Mouse (Mus musculus): ENCODE data around the gene Dazap2. TPM values are rescaled to one million over a fixed set of nuclear protein-coding genes. Genes with fewer than 3 reads are reported as not detected.
A peak's percentile ranks its signal among the peaks of the same experiment; 100 is the strongest.
"Not testable (repeated sequence)": the region's sequence is repeated elsewhere in the genome, so short reads cannot be mapped to it uniquely, and the experiment has no call there.

Gene Dazap2
- total RNA-seq, 4 experiments from 2014 or later, result 118 to 126 (median 122) TPM

DNA sequence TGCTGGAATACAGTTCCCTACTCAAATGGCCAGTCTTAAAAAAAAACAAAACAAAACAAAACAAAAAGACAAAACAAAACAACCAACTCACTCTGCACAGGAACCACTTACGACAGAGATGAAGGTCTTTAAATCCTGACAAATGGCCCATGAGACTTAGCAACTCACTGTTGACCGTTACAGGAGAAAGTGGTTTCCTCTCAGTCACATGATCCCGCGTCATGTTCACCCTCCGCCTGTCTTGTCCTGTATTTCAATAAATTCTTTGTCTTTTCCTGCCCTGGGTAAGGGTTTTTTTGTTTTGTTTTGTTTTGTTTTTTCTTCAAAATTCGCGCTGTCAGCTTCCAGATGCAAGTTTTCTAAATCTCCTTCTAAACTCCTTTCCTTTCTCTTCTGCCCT lies 3.2 kb upstream of the Dazap2 start:
- DNase-seq (ENCODE audit: low spot score in 2 of 2), result no peak

- no peak for DNase-seq (ENCODE audit: low spot score in 2 of 2)
These were observed 2.7 kb upstream of the Dazap2 start for GRCm38 (mm10) chr15:100612432-100612831.

- peak in 1 of 2 experiments; percentile 65 for DNase-seq (ENCODE audit: low spot score in 2 of 2)
These were observed 1.6 kb upstream of the Dazap2 start for GRCm38 (mm10) chr15:100613584-100613983.

DNA sequence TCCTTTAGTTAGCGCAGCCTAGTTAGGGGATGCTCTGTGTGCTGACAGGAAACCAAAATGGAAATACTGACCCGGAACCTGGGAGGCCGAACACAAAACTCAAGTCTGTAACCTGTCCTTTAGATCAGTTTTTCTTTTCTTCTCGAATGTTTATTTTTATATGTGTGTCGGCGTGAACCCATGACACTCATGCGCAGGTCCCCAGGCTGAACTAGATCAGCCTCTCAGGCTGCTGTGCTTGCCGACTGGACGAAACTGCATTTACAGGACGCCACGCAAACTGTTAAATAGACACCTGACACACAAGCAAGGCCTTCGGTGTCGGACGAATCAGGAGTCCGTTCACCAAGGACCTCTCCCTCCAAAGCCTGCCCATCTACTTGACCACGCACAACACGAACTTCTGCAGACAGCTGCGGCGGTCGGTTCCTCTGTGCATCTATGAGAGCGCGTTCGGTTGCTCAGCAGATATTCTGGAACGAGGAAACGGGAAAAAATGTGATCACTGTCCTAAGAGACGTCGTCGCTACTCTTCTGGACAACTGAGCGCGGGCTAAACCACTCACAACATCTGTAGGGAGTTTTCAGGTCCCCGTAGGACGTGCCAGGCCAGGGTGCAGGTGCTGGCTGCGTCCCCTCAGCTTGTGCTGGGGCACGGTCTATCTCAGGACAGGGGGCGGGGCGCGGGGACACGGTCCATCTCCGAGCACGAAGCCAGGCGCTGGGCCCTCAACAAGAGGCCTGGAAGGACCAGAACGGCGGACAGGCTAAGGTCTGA lies 742 bp upstream of the Dazap2 start:
- no peak for DNase-seq (ENCODE audit: low spot score in 2 of 2)

DNA sequence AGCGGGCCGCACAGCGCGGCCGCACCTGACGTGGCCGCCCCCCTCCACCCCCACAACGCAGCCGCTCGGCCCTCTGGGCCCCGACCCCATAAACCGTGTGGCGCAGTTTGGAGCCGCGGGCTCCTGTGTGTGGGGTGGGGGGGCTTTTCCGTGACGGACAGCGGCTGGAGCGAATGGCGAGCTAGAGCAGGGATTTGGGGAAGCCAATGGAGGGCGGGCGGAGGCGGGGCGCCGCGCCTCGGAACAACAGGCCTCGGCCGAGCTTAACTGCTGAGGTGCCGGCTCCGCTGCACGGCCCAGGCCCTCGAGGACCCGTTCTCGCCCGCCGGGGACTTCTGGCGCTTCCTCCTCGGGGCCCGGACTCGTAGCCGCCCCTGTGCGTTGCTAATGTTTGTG lies 674 bp downstream of the Dazap2 start:
- peak; percentile 72 to 83 for DNase-seq (ENCODE audit: low spot score in 2 of 2)

DNA sequence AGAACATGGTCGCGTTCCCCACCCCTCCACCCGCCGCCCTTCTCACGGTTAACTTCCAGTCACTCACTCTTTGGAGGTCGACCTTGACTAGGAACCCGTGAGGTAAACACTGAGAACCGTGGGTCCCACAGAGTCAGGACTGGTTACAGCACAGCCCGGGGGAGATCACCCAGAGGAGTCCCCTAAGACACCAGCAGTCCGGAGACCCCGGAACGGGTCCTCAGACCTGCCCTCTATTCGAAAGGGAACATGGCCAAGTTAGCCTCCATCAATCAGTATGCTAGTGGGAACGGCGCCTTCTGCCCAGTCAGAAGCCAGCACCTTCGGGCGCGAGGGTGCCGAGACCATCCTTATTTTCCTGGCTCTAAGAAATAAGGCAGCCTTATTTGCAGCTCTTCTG lies 1.1 kb downstream of the Dazap2 start:
- no peak for DNase-seq (ENCODE audit: low spot score in 2 of 2)

- no peak for DNase-seq (ENCODE audit: low spot score in 2 of 2)
These were observed 4.1 kb downstream of the Dazap2 start for GRCm38 (mm10) chr15:100619200-100619599.

DNA sequence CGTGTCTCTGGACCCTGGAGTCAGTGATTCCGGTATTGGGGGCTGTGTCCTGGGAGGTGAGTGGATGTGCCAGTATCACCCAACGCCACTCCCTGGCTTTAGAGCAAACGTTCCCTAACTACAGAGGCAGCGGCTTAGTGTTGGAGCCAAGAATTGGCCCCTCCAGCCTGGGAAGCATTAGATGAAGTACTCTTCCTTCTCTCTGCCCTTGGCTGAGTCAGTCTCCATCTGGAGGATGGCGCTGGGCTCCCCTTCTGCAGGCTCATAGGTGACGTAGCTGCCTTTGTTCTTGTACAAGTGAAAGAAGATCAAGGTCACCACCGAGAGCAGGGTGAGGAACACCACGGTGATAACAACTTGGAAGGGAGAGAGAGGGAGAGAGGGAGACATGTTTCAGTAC lies 6.5 kb downstream of the Dazap2 start:
- not testable (repeated sequence) for DNase-seq (ENCODE audit: low spot score in 2 of 2)

DNA sequence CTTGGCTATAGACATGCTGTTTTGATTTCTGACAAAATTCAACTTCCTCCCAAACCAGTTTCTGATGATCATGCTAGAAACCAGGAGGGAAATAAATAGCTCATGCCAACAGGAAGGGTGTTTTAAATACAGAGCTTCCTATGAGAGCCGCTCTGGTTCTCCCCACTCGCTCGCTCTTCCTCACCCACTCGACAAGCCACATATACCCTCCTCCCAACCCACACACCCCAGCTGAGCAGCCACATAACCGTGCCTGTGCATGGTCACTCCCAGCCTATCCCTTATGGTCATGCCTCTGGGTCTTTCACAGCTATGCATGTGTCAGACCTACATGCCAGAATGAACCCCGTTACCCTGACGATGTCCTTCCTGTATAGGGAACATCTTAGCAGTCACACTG lies 7.0 kb downstream of the Dazap2 start:
- peak in 1 of 2 experiments; percentile 69 for DNase-seq (ENCODE audit: low spot score in 2 of 2)

DNA sequence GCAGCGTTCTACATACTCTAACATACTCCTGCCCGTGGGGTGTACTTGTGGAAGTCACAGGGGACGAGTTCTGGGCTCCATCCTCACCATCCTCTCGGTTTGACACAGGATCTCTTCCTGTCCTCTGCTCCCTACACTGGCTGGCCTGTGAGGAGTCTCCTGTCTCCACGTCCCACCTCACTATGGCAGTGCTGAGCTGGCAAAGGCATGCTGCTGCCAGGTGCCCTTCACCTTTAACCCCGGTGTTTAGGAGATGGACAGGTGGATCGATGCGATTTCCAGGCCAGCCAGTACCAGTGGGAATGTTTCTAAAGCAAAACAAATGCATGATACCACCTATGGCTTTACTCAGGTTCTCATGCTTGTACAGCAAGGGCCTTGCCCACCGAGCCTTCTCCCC lies 8.6 kb downstream of the Dazap2 start:
- DNase-seq (ENCODE audit: low spot score in 2 of 2), result no peak

DNA sequence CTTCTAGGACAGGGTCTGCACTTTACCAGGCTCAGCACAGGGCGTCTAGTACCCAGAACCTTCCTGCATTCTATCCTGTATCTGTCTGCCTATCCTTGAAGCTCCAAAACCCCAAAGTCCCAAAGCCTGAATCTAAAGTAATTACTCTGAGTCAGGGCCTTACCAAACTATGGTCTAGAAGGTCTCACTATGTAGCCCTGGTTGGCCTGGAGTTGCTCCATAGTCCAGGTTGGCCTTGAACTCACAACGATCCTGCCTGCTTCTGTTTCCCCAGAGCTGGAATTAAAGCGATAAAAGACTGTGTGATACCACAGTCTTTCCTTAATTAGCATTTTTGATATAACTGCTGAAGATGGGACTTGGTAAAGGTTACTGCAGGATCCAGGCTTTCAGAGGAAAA lies 9.3 kb downstream of the Dazap2 start:
- no peak for DNase-seq (ENCODE audit: low spot score in 2 of 2)

GRCm38 (mm10) chr15:100627287-100627686 lies 12.1 kb downstream of the Dazap2 start:
- DNase-seq (ENCODE audit: low spot score in 2 of 2), result no peak

- DNase-seq (ENCODE audit: low spot score in 2 of 2), result no peak
These were observed 12.7 kb downstream of the Dazap2 start for GRCm38 (mm10) chr15:100627774-100628370.

GRCm38 (mm10) chr15:100628797-100629196 lies 13.6 kb downstream of the Dazap2 start:
- no peak for DNase-seq (ENCODE audit: low spot score in 2 of 2)

- DNase-seq (ENCODE audit: low spot score in 2 of 2), result no peak
These were observed 15.0 kb downstream of the Dazap2 start for GRCm38 (mm10) chr15:100630126-100630525.

GRCm38 (mm10) chr15:100631454-100632170 lies 16.5 kb downstream of the Dazap2 start:
- no peak for DNase-seq (ENCODE audit: low spot score in 2 of 2)

DNA sequence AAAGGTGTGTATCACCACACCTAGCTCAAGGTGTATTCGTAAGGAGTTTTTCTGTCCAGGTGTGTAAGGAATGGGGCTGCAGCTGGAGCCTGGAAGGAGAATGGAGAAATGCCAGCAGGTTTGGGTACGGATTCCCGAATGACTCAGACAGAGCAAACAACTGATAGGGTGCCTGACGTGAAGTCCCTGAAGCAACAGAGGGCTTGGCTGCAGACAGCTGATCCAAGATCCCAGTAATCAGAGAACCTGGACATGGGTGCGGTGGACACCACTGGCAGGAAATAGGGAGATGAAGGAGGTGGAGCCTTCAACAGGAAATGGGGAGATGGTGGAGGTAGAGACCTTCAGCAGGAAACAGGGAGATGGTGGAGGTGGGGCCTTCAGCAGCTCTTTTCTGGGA lies 17.2 kb downstream of the Dazap2 start:
- no peak for DNase-seq (ENCODE audit: low spot score in 2 of 2)

GRCm38 (mm10) chr15:100633341-100633740 lies 18.2 kb downstream of the Dazap2 start:
- DNase-seq (ENCODE audit: low spot score in 2 of 2), result no peak

DNA sequence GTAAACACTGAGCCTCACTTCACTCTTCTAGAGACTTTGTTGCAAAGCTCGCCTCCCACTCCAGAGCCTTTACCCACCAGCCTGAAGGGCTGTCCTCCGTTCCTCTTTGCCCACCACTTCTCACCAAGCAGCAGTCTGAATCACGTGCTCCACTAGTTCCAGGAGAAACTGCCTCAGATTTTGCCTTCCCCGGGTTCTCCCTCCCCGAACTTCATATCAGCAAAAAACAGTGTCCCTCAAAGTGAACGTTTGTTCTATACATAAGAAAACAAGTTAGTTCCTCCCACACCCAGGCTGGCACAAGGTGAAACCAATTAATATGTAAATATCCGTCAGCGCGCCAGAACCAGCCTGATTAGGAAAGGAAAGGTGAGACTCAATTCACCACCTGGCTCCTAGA lies 20.1 kb downstream of the Dazap2 start:
- DNase-seq (ENCODE audit: low spot score in 2 of 2), result no peak

- no peak for DNase-seq (ENCODE audit: low spot score in 2 of 2)
These were observed 20.9 kb downstream of the Dazap2 start for GRCm38 (mm10) chr15:100635851-100636645.

- no peak for DNase-seq (ENCODE audit: low spot score in 2 of 2)
These were observed 21.8 kb downstream of the Dazap2 start, which contains the start of gene Smagp for GRCm38 (mm10) chr15:100636700-100637501. Gene Smagp (minus strand): TSS chr15:100636940.
